Mouse (Mus musculus) c-Kit-positive CD71-negative TER-119-negative erythroid progenitor cells, embryonic 14.5 days (primary cell): Measurements from ENCODE around the gene Mrps22.

Source experiments
- DNase-seq: peaks from one replicate; pipeline ENCODE4 v3.0.0-alpha.2; 2013; ENCODE audit warnings: low read depth

Mrps22 gene

DNA sequence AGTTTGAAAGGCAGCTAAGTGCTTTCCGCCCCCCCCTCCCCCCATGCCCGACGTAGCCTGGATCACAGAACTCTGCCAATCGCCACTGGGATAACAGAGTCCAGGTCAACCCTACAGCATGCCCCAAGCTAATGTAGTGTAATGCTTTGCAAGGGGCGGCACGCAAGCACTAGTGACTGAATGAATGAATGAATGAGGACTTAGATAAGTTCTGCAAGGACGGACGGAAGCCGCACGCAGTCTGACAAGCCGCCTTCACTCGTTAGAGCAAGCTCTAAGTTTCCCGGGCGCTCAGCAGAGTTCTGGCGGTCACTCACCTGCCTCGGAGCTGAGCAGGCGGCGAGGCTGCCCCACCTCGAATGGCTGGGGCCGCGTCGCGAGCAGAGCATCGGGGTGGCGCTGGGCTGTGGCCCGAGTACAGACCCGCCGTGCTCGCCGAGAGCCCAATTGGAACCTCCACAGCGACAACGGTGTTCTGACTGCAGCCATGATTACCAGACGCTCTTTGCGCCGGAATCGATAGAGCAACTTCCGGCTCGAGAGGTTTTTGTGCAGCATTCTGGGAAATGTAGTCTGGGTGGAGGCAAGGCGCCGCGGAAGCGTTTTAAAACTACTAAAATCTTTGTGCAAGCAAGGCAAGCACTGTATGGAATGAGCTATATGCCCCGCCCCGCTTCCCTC is at the start of gene Mrps22:
Gene Mrps22, minus strand, starts transcription at position 505 of the 681 bp plus-strand sequence.
- peak; percentile 84 for DNase-seq

DNA sequence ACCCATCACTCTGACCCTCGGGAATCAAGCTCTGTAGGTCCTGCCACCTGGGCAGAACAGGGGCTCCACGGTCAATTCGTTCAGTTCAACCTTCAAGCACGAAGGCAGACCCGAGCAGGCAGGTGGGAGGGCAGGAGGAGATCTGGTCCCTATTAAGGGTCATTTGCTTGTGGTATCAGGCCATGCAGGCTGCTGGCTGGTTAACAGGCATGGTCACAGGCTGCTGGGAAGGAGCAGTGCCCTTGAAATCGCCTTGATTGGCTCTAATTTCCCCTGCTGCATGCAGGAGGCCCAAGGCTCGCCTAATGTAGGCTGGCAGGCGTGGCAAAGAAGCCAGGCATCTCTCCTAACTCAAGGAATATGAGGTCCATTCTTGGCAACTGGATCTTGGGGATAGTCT is 49.1 kb upstream of the Mrps22 start:
- no peak for DNase-seq

DNA sequence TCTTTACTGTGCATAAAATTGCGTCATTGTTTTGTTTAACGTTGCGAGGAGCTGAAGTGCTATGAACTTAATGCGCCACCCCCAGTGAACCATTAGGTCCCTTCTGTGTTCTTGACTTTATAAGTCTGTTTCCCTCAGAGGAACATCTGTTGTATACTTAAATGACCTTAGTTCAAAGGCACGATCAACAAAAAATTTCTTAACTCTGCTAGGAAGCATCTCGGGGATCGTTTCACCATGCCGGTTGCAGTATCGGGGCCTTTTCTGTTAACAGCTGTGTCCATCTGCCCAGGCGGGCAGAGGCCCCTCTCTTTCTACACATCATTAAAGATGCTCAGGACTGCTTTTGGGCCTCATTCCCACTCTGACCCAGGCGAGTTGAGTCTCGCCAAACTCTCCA is 46.0 kb upstream of the Mrps22 start:
- DNase-seq = no peak

DNA sequence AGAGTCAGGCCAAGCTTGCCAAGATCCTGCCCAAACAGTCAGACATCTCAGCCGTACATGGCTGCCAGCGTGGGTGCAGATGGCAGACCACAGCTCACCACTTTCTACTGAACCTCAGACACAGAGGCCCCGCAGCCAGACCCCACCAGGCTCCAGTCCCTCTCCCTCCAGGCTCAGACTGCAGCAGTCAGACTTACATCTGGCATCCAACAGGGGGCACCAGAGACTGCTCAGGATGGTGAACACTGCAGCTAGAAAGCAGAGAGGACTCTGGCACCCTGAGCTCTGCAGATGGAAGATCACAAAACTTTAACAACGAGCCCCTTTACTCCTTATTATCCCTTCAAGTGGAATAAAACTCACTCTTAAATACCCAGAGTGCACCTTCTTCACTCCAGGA is 44.3 kb upstream of the Mrps22 start:
- peak; percentile 37 for DNase-seq

DNA sequence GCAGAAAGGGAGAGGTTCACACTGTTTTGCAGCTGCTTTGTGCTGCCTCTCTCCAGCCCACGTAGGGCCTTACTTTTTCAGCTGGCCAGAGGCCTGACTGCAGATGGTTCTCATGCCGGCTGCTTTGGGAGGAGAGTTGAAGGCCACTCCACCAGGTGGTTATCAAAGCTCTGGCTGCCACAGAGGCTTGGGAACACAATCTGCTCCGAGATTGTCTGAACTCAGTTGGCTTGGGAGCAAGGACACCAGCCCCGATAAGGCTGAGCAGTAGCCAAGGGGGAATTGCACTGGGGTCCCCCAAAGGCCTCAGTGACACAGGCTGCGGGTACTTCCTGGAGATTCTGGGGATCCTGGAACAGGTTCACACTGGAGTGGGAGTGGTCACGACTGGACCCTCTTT is 40.7 kb upstream of the Mrps22 start:
- no peak for DNase-seq

DNA sequence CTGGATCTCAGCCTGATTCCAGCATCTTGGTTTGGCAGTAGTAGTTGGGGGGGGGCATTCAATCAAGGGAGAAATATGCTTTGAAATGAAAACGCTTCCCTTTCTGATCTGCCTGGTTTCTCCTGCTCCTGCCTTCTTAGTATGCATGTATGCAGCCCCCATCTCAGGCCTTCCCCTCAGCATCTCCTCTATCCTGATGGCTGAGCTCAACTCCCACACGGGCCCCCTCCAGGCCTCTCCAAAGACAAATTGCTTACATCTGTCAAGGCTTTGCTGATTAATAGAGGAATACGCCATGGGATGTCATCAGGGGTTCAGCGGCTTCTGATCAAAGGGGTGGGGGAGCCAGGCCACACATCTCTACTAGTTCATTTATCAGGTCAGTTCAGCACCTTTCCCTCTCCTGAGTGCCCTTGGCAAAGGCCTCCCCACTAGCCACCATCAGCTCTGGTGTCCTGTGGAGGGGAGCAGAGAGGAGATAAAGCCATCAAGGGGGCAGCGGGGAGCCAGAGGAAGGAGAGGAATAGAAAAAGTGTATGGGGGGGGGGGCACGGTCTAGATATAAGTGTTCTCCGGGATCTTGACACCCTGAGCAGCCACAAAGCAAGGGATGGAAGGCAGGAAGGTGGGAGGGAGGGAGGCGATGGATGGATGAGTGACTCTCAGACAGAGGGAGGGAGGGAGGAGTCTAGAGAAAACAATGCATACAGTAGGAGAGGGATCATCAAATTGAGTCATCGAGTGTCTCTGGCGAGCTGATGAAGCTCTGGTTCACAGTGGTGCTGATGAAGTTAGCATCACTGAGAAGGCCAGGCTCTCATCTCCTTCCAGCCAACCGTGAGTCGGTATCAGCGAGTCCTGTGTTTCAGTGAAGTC is 32.1 kb upstream of the Mrps22 start:
- DNase-seq = no peak

DNA sequence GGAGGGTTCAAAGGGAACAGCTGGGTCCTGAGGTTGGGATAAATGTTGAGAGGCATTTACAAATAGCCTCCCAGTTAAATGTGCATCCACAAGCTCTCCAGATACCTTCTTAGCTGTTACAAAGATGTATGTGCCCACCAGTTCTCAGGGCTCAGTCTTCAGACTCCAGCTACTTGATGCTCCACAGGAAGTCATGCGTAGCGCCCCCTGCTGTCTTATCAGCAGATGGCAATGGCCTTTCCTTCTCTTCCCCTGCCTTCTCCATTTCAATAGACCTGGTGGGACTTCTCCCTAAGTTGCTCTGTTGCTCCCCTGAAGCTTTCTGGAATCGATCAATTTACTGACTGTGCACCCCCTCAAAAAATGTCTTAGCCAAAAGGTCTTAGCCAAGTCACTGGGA is 27.0 kb upstream of the Mrps22 start:
- DNase-seq = peak; percentile 22

DNA sequence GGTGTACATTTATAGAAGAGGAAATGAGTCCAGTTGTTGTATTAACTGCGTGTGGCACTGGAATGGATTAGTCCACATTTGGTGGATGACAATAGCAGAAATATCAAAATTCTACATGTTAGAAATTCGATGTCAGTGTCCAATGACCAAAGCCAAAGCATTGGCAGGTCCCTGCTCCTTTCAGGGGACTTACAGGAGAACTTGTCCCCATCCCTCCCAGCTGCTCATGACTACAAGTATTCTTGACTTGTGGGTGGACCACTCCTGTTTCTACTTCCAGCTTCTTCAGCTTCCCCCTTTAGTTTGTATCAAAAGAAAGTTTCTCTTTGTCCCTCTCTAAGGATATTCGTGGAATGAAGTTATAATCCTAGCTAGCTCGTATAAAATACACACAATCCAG is 3.4 kb upstream of the Mrps22 start:
- DNase-seq = no peak

DNA sequence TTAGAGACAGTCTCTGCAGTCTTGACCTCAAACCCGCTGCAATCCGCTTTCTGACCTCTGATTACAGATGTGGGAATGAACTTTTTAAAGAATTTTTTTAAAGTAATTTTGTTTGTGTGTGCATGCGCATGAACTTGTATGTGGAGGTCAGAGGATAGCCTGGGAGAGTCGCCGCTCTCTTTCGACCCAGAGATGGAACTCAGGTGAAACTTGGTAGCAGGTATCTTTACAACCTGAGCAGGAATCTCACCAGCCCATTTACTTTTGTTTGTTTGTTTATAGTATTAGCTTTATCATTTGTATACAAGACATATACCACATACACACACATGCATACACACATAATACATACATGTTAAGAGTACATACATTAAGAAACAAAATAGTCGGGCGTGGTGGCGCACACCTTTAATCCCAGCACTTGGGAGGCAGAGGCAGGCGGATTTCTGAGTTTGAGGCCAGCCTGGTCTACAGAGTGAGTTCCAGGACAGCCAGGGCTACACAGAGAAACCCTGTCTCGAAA is 438 bp upstream of the Mrps22 start:
- no peak for DNase-seq

DNA sequence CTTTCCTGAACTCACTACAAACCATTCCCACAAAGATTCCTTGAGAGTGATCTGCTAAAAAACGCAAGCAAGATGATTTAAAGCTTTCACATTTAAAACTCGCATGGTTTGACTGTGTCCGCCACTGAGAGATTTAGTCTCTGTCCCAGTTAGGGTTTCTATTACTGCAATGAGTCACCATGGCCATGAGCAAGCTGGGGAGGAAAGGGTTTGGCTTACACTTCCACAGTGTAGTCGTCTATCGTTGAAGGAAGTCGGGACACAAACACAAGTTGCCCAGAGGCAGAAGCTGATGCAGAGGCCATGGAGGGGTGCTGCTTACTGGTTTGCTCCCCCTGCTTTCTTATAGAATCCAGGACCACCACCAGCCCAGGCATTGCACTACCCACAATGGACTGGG is 1.4 kb downstream of the Mrps22 start:
- DNase-seq = no peak

DNA sequence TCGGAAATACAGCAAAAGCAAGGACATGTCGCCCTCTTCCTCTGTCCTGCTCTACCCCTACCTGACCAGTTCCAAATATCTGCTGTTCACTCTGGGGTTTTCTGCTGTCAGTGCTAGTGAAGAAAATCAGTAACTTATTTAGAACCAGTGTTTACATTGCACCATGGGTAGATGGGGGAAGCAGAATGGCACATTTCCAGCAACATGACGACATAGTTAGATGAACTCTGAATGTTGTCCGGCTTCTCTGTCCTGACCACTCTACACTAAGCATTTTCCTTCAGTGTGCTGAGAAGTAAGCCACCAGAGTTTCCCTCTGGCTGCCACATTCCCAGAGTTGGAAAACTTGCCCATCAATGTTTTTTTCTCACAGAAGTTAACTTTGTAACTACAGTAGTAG is 17.6 kb downstream of the Mrps22 start:
- no peak for DNase-seq

DNA sequence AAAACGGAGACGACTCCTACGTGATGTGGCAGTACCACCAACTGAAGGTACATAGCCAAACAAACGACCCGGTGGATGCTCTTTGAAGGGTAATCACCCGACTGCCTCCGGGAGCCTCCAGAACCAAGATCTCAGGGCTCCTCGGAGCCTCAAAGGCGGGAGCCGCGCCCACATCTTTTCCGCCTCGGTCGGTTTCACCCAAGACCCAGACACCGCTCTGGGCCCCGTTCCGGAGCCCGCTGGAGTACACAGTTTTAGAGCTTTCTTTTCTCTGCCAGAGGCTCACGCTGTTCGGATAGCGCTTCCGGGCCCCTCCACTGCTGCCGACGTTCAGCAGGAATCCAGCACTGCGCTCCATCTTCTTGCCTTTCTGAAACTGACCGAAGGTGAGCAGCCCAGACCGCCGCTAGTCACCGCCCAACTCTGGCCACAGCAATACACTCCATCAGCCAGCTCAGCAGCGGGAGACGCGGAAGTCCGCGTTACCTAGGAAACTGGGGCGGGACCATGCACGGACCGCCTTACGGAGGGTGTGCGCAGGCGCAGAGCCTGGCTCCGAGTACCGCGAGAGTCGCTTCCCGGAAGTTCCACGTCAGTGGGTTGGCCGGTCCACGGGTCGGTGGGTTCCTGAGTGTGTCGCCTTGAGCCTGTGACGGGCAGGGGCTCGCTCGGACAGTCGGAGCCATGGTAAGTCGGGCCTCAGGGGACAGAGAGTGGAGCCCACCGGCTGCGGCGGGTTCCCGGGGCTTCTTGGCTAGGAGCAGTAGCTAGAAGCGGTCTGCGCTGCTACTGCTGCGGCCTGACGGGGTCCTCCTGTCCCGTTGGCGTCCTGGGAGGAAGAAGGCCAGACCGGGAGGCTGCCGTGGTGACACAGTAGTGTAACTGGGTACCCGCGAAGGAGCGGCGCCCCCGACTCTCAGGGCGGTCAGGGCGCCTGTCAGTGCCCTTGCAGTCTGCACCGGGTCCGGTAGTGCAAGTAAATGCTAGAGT is 38.0 kb downstream of the Mrps22 start, which contains the start of gene Copb2:
Gene Copb2, plus strand, starts transcription at position 585 of the 990 bp plus-strand sequence.
- DNase-seq = peak; percentile 93

DNA sequence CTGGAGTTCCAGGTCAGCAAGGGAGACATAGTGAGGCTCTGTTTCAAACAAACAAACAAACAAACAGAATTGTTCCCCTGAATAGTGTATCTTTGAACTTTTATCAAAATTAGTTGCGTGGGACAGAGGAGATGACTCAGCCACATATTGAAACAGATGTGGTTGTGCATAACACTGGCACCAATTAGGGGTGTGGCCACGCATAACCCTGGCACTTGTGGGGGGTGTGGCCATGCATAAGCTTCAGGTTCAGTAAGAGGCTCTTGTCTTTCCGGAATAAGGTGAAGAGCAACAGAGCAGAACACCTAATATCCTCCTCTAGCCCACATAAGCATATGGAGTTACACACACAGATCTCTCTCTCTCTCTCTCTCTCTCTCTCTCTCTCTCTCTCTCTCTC is 57.4 kb downstream of the Mrps22 start:
- DNase-seq = no peak
